Mouse (Mus musculus) hindbrain, embryonic 15.5 days (tissue): ENCODE data around the gene Ubr2. TPM values are rescaled to one million over a fixed set of nuclear protein-coding genes. Genes with fewer than 3 reads are reported as not detected.

Experiments used
- ATAC-seq: fragments of 200-750 bp; cut with Nextera tagmentation; 2 replicates; pipeline ENCODE4 v1.8.0; 2017; ENCODE audit warnings: low read depth, moderate number of reproducible peaks, moderate TSS enrichment; ENCODE audit not compliant: low FRiP score
- H3K27ac ChIP-seq: fragments of 300-500 bp; sonication (generic); replicated peaks from 2 replicates; pipeline ENCODE4 v1.5.1; 2015; ENCODE audit warnings: mild to moderate bottlenecking, inconsistent platforms
- H3K27me3 ChIP-seq: fragments of 300-500 bp; sonication (generic); 2 replicates; pipeline ENCODE4 v1.6.1; 2015; ENCODE audit warnings: control low read depth, inconsistent platforms
- H3K36me3 ChIP-seq: fragments of 300-500 bp; sonication (generic); 2 replicates; pipeline ENCODE4 v1.6.1; 2015; ENCODE audit warnings: control low read depth, inconsistent platforms
- H3K4me1 ChIP-seq: fragments of 300-500 bp; sonication (generic); replicated peaks from 2 replicates; pipeline ENCODE4 v1.6.1; 2015; ENCODE audit warnings: control low read depth, inconsistent platforms
- H3K4me2 ChIP-seq: fragments of 300-500 bp; sonication (generic); 2 replicates; pipeline ENCODE4 v1.6.1; 2015; ENCODE audit warnings: moderate library complexity, mild to moderate bottlenecking, inconsistent platforms
- H3K4me3 ChIP-seq: fragments of 300-500 bp; sonication (generic); 2 replicates; pipeline ENCODE4 v1.5.1; 2015; ENCODE audit warnings: mild to moderate bottlenecking, inconsistent platforms
- H3K9ac ChIP-seq: fragments of 300-500 bp; sonication (generic); 2 replicates; pipeline ENCODE4 v1.6.1; 2015; ENCODE audit warnings: inconsistent platforms
- H3K9me3 ChIP-seq: fragments of 300-500 bp; sonication (generic); 2 replicates; pipeline ENCODE4 v1.6.1; 2016; ENCODE audit warnings: control low read depth, inconsistent platforms
- WGBS: fragments of 180-500 bp; shearing (Covaris S2); methylation state at CpG from one replicate; pipeline ENCODE4 v1.1.7; 2015; 5-methylcytosine and 5-hydroxymethylcytosine counted together
- polyA plus RNA-seq: library from polyadenylated mRNA; unstranded; fragments of >200 nt; fragmentation: Nextera tagmentation; extraction: Ambion mirVana; gene quantifications from 2 replicates; pipeline ENCODE4 v1.2.1, GENCODE M21; 2015

Ubr2 gene
- polyA plus RNA-seq, 1 experiment from 2014 or later, result 16.5 TPM

DNA sequence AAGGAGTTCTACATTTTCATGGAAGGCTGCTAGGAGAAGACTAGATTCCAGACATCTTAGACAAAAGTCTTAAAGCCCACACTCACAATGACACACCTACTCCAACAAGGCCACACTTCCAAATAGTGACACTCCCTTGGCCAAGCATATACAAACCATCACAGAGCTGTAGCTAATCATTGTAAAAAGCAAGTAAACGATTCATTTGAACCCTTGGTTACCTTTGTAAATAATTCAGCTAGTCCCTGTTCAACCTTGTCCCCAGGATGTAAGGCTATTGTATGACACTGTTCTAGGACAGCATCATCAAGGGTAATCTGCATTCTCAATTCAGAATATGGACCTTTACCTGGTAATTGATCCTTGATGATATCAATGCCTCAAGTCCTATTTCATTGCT, 14.4 kb upstream of the Ubr2 start:
- no peaks in the 10 kb centered on the region for H3K4me1 ChIP-seq

DNA sequence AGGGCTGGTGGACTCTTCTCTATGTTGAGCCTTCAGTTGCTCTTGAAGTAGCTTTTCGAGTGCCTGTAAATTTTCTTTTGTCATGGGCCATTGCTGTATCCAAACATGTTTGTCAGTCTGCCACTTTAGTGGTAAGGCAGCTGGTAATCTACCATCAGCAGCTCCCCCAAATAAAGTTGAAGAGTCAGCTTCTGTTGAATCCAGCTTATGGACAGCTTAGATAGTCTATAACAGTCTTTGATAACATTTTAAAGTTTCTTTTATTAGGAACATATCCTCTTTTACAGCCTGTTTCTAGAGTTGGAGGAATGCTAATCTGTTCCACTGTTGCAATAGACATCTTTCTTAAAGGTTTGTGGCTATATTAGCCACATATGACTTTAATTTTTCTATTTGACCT, 13.0 kb upstream of the Ubr2 start:
- H3K4me2 ChIP-seq, result no peak overlapping the region

More for the DNA sequence above, 14.4 kb upstream of the Ubr2 start:
- Histone ChIP-seq H3K9me3 (no peaks in the 10 kb centered on the region), H3K9ac (no peak overlapping the region), H3K27me3 (no peaks in the 10 kb centered on the region), H3K4me2 (no peak overlapping the region), H3K27ac (no peak overlapping the region), H3K4me3 (no peak overlapping the region), H3K36me3 (no peaks in the 10 kb centered on the region)
- WGBS, result 84% methylated on average over 1 of the region's 1 CpGs
- ATAC-seq, result no peak

DNA sequence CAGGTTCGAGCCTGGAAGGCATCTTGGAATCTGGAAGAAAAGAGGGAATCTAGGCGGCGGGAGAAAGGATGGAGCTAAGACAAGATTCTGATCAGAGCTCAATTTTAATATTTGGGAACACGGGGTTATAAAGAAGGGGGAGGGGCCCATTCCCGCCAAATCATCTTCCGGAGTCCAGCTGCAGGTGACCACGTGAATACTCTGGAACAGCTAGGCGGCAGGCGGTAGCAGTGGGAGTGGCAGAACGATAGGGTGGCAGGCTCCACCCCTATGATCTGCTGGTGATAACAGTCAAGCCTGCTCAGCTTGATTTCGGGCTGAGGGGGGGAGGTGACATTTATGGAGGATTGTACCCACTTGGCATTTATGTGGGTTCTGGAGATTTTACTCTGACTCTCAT, 2.5 kb upstream of the Ubr2 start:
- ATAC-seq, result no peak
- peaks cover 23% of the 10 kb centered on the region for H3K4me1 ChIP-seq

More for the DNA sequence above, 13.0 kb upstream of the Ubr2 start:
- H3K27ac ChIP-seq, result no peak overlapping the region
- H3K27me3 ChIP-seq, result no peaks in the 10 kb centered on the region
- 65% methylated on average over 1 of the region's 1 CpGs for WGBS
- H3K9ac ChIP-seq, result no peak overlapping the region
- no peak overlapping the region for H3K4me3 ChIP-seq
- no peaks in the 10 kb centered on the region for H3K36me3 ChIP-seq
- H3K9me3 ChIP-seq, result no peaks in the 10 kb centered on the region
- no peaks in the 10 kb centered on the region for H3K4me1 ChIP-seq
- no peak for ATAC-seq

DNA sequence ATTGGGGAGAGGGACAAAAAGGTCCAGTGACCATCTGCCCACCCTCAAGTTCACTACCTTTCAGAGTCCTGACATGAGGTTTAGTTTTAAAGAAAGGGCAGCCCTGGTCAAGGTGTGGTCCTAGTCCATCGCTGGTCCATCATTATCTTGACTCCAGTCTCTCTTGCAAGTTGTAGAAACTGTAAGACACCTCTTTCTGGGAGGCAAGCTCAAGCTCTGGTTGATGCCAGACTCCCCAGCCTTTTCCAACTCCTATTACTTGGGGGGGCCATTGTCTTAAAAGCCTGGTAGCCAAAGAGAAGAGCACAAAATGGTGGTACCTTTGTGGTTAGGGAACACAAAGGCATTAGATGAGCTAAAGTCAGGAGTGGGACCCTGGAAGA, 1.3 kb upstream of the Ubr2 start:
- H3K27ac ChIP-seq, result peak overlapping the region; percentile 89
- 88% methylated on average over 1 of the region's 1 CpGs for WGBS
- H3K9ac ChIP-seq, result no peak overlapping the region; the same call in 1 of the 2 replicates

More for the DNA sequence above, 2.5 kb upstream of the Ubr2 start:
- no peak overlapping the region for H3K27ac ChIP-seq
- no peak overlapping the region for H3K4me2 ChIP-seq
- H3K27me3 ChIP-seq, result no peaks in the 10 kb centered on the region
- H3K9me3 ChIP-seq, result no peaks in the 10 kb centered on the region
- WGBS, result 48% methylated on average over 11 of the region's 11 CpGs
- H3K36me3 ChIP-seq, result no peaks in the 10 kb centered on the region
- no peak overlapping the region for H3K9ac ChIP-seq
- H3K4me3 ChIP-seq, result no peak overlapping the region

DNA sequence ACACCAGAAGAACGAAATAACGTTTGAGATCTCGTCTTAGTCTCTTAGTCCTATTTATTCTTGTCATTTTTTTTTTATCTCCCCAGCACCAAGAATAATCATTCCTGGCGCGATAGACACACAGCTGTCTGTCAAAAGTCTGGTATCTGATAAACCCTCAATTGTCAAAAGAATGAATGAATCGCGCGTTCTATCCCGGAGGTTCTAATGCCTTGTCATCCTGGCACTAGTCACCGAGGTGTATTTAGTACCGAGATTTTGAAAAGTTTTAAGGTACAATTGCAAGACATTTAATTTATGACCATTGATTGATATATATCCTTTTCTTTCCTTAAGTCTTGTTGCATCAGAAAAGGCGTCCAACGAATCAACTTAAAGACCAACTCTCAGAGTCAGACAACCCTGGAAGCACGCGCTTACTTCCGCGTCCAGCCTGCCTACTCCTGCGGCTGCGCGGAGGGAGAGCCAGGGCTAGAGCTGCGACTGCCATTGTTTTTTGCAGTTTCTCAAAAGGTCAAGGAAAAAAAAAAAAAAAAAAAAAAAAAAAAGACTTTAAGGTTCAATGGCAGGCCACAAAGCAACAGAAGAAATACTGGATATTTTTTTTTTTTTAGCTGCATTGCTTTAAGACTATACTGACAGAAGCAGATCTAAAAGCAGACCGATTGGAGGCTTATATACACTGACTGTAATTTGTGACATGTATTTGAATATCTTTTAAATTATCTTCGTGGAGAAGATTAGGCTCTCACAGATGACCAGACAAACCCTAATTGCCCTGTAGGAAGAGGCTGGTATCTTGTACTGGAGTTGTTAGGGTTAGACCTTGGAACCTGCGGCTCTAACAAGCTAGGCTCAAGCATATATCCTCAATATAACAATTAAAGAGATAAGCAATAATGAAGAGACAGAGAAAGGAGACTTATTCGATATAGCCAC, 635 bp upstream of the Ubr2 start:
- Histone ChIP-seq H3K9me3 (no peaks in the 10 kb centered on the region), H3K4me1 (peaks cover 37% of the 10 kb centered on the region), H3K36me3 (no peaks in the 10 kb centered on the region), H3K4me3 (peak overlapping the region; percentile 99), H3K4me2 (peak overlapping the region; percentile 79), H3K27ac (peak overlapping the region; percentile 89), H3K9ac (peak overlapping the region; percentile 26), H3K27me3 (no peaks in the 10 kb centered on the region)
- peak; percentile 52 for ATAC-seq
- 12% methylated on average over 25 of the region's 25 CpGs for WGBS

More for the DNA sequence above, 1.3 kb upstream of the Ubr2 start:
- Histone ChIP-seq H3K4me3 (no peak overlapping the region), H3K36me3 (no peaks in the 10 kb centered on the region), H3K27me3 (no peaks in the 10 kb centered on the region), H3K4me1 (peaks cover 30% of the 10 kb centered on the region), H3K9me3 (no peaks in the 10 kb centered on the region), H3K4me2 (peak overlapping the region; percentile 79)
- no peak for ATAC-seq

DNA sequence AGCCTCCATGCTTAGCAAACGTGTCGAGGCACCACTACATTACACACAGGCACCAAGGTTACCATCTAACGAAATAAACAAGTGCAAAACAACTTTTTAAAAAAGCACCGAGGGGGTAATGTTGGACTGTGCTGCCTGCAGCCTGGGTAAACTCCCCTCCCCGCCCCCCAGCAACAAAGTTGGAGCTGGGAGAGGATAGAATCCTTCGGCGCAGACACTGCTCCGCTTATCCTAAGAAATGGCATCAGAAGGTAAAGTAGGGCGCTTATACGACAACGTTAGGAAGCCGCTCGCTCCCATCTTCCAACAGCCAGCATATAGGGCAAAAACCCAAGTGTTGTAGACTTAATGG, 834 bp downstream of the Ubr2 start:
- Histone ChIP-seq H3K4me1 (peaks cover 40% of the 10 kb centered on the region), H3K4me2 (peak overlapping the region; percentile 79), H3K9me3 (no peaks in the 10 kb centered on the region), H3K9ac (peak overlapping the region; percentile 90), H3K4me3 (peak overlapping the region; percentile 99), H3K27me3 (no peaks in the 10 kb centered on the region), H3K27ac (peak overlapping the region; percentile 89), H3K36me3 (no peaks in the 10 kb centered on the region)
- ATAC-seq, result no peak; the same call in 1 of the 2 replicates
- 2% methylated on average over 13 of the region's 13 CpGs for WGBS

DNA sequence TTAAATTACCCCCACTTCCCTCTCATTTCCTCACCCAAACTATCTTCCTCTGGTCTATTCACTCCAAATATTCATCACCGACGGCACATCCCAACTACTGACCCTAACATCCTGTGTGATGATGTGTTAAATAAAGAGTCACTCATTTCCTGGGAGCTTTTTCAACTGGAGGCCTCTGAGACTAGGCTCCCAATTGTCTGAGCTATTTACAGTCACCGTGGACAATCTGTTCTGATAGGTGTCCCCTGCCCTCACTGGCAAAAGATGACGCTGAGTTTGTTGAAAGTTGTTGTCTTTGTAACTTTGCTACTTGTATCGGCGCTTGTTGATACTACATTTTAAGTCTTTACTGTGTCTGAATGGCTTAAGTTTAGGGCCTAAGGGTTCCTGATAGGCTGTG, 1.3 kb downstream of the Ubr2 start:
- no peak for ATAC-seq
- 17% methylated on average over 6 of the region's 6 CpGs for WGBS

DNA sequence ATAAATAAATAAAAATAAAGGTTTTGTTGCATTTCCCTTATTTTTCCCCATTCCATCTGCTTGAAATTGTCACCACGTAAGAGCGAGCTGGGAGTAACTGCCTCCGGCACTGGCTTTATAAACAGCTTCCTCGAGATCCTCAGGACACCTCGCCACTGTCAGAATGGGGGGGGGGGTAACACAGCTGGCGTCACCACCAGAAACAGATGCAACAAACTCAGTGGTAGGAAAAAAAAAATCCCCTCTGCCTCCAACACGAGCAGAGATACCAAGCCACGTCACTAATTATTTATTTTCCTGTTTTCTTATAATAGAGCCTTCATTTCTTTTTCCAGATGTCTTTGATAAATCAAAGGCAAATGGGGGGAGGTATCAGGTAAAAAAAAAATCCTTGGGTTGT, 1.9 kb downstream of the Ubr2 start:
- Histone ChIP-seq H3K4me2 (peak overlapping the region; percentile 79), H3K36me3 (no peaks in the 10 kb centered on the region), H3K27me3 (no peaks in the 10 kb centered on the region), H3K4me3 (peak overlapping the region; percentile 99), H3K27ac (no peak overlapping the region), H3K9ac (peak overlapping the region; percentile 90; the same call in 1 of the 2 replicates), H3K4me1 (peaks cover 40% of the 10 kb centered on the region), H3K9me3 (no peaks in the 10 kb centered on the region)
- ATAC-seq, result no peak
- whole genome bisulfite sequencing, result 49% methylated on average over 8 of the region's 8 CpGs

More for the DNA sequence above, 1.3 kb downstream of the Ubr2 start:
- peak overlapping the region; percentile 79 for H3K4me2 ChIP-seq
- peak overlapping the region; percentile 99 for H3K4me3 ChIP-seq
- peak overlapping the region; percentile 90 for H3K9ac ChIP-seq
- H3K36me3 ChIP-seq, result no peaks in the 10 kb centered on the region
- no peak overlapping the region for H3K27ac ChIP-seq
- H3K9me3 ChIP-seq, result no peaks in the 10 kb centered on the region
- H3K27me3 ChIP-seq, result no peaks in the 10 kb centered on the region
- peaks cover 40% of the 10 kb centered on the region for H3K4me1 ChIP-seq

DNA sequence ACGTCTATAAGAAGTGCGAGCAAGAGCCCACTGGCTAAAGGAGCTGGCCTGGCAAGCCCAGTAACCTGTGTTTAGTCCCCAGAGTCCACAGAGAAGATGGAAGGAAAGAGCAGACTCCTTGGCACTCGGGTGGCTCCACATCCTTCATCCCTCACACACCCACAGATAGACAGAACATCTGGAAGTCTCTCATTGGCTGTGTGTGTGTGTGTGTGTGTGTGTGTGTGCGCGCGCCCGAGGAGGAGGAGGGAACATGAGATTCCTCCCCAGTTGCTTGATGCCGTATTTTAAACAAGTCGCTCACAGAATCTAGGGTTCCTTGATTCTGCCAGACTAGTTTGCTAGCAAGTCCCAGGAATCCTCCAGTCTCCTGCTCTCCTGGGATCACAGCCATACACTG, 3.6 kb downstream of the Ubr2 start:
- H3K4me2 ChIP-seq, result no peak overlapping the region
- no peaks in the 10 kb centered on the region for H3K27me3 ChIP-seq
- peaks cover 39% of the 10 kb centered on the region for H3K4me1 ChIP-seq
- ATAC-seq, result no peak
- H3K4me3 ChIP-seq, result no peak overlapping the region
- H3K36me3 ChIP-seq, result no peaks in the 10 kb centered on the region
- H3K9me3 ChIP-seq, result no peaks in the 10 kb centered on the region
- H3K9ac ChIP-seq, result no peak overlapping the region
- H3K27ac ChIP-seq, result no peak overlapping the region
- WGBS, result 90% methylated on average over 9 of the region's 9 CpGs

DNA sequence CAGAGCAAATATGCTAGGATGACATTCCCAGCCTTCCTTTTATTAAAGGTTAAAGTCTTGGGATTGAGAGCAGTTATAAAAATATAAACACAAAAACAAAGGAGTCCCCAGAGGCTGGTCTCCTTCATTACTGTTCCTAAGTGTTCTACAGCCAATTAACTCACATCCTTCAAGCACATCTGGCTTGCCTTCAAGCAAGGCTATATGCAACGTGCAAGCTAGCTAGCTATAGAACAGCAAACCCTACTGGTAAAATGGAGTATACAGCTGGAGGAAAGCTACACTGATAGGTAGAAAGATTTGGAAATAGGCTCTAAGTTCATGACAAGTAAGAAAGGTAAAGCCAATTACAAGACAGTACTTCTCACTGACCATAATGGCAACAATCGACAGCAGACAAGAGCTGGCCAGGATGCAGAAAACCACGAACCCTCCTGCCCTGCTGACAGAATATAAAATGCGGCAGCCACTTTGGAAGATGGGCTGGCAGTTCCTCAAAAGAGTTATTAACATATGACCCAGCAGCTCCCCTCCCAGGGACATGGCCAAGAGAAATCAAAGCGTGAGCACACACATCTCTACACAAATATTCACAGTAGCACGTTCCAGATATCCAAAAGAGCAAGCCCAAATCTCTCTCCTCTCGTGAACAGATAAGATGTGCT, 4.5 kb downstream of the Ubr2 start:
- whole genome bisulfite sequencing, result 64% methylated on average over 7 of the region's 7 CpGs
- H3K36me3 ChIP-seq, result no peaks in the 10 kb centered on the region
- H3K4me2 ChIP-seq, result no peak overlapping the region
- H3K9me3 ChIP-seq, result no peaks in the 10 kb centered on the region
- no peak overlapping the region for H3K4me3 ChIP-seq
- peaks cover 33% of the 10 kb centered on the region for H3K4me1 ChIP-seq
- H3K9ac ChIP-seq, result no peak overlapping the region
- no peak overlapping the region for H3K27ac ChIP-seq
- no peaks in the 10 kb centered on the region for H3K27me3 ChIP-seq
- ATAC-seq, result no peak

DNA sequence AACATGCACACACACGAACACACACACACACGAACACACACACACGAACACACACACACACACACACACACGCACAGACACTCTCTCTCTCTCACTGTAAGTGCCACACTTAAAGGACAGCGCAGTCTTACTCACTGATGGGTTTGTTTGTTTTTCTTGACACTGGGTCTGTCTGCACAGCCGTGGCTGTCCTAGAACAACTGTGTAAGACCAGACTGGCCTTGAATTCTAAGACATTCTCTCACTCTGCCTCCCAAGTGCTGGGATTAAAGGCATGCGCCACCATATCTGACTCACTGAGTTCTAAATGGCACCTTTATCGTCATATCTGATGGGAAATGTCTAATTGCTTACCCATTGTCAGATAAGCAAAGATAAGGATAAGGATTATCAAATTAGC, 7.1 kb downstream of the Ubr2 start:
- H3K4me2 ChIP-seq, result no peak overlapping the region
- H3K27ac ChIP-seq, result no peak overlapping the region
- no peaks in the 10 kb centered on the region for H3K27me3 ChIP-seq
- peaks cover 21% of the 10 kb centered on the region for H3K36me3 ChIP-seq
- H3K9me3 ChIP-seq, result no peaks in the 10 kb centered on the region
- no peak overlapping the region for H3K9ac ChIP-seq
- H3K4me1 ChIP-seq, result peaks cover 21% of the 10 kb centered on the region
- no peak overlapping the region for H3K4me3 ChIP-seq
- 81% methylated on average over 8 of the region's 8 CpGs for WGBS
- ATAC-seq, result no peak

DNA sequence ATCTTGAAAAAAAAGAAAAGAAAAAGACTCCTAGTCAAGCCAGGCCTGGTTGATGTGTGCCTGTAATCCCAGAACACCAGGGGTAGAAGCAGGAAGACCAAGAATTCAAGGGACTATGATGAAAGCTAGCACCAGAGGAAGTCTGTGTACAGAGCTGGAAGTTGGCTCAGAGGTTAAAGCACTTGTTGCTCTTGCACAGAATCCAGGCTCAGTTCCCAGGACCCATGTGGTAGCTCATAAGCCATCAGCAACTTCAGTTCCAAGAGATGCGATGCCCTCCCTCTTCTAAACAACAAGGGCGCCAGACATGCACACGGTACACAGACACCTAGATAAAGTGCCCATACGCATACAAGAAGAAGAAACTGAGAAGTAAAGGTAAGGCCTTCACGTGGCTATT, 8.0 kb downstream of the Ubr2 start:
- no peak overlapping the region for H3K4me3 ChIP-seq

More for the DNA sequence above, 8.0 kb downstream of the Ubr2 start:
- Histone ChIP-seq H3K36me3 (peaks cover 23% of the 10 kb centered on the region), H3K27me3 (no peaks in the 10 kb centered on the region), H3K4me1 (peaks cover 16% of the 10 kb centered on the region), H3K9ac (no peak overlapping the region), H3K9me3 (no peaks in the 10 kb centered on the region), H3K27ac (no peak overlapping the region), H3K4me2 (no peak overlapping the region)
- WGBS, result 92% methylated on average over 5 of the region's 5 CpGs
- no peak for ATAC-seq
